Mouse (Mus musculus): ENCODE data around the gene Gpr137. TPM values are rescaled to one million over a fixed set of nuclear protein-coding genes. Genes with fewer than 3 reads are reported as not detected.

Gpr137 gene
- polyA plus RNA-seq, 2 experiments, result 4.4 to 5.5 TPM

DNA sequence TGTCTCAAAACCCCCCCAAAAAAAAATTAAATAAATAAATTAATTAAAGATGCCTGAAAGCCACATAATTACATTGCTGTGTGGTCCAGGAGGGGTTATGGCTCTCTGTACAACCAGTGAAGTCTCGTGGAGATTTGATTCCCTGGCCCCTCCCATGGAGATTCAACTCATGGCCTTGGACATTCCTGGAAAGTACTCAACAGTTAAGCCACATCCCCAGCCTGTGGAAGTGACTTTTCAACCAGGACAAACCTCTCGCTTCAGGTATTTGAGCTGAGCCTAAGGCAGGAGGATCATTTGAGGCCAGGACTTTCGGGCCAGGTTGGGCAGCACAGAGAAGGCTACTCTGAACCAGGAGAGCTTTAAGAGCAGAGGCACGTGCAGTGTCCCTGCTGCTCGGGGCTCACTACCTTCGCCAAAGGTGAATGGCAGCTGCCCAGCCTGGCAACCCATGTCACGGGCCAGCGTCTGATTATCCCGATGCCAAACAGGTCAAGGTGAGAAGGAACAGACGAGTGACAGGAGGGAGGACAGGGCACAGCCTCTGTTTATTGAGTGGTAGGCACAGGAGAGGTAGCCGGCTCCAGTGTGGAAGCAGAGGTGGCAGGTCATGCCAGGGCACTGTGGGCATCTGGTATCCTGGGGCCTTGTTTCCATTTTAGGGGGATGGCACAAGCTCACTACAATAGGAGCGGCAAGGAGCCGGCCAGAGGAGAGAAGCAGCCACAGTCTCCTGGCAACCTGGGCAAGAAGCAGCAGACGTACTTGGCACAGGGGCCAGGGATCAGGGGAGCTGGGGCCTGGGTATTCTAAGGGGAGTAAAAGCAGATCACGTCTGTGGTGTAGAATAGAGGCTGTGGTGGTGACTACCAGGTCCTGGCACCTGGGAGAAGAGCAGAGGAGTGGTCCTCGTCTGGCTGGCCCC is 4.5 kb downstream of the Gpr137 start:
- Histone ChIP-seq H3K9me3 (ENCODE audit: control insufficient read depth, low read length) (no peaks in the 10 kb centered on the region), H3K4me1 (replicated peaks; ENCODE audit: control insufficient read depth in 2 of 2, insufficient read depth in 2 of 2, low read length in 1 of 2) (peaks cover 3 to 5% of the 10 kb centered on the region in 2 experiments), H3K9ac (replicated peaks) (no peak overlapping the region), H3K27ac (no peak overlapping the region), H3K36me3 (replicated peaks; ENCODE audit: control insufficient read depth, insufficient read depth, low read depth) (no peaks in the 10 kb centered on the region), H3K27me3 (ENCODE audit: control insufficient read depth, insufficient read depth, low read length) (peaks cover 32% of the 10 kb centered on the region), H3K4me2 (ENCODE audit: low read depth) (no peak overlapping the region), H3K4me3 (ENCODE audit: insufficient read depth in 1 of 2, low read depth in 2 of 2, low read length in 2 of 2) (no peak overlapping the region)
- ATAC-seq (ENCODE audit: insufficient read depth) (no peak), DNase-seq (ENCODE audit: low read depth in 3 of 3, low spot score in 3 of 3) (no peak)
- TF ChIP-seq CTCF (IDR thresholded peaks at IDR 0.05; ENCODE audit: low read depth), result no peak
- no peak for TF ChIP-seq EP300 (IDR thresholded peaks at IDR 0.05; ENCODE audit: low read depth)
- WGBS (ENCODE audit: insufficient replicate concordance), result 71% methylated on average over 16 of the region's 16 CpGs

DNA sequence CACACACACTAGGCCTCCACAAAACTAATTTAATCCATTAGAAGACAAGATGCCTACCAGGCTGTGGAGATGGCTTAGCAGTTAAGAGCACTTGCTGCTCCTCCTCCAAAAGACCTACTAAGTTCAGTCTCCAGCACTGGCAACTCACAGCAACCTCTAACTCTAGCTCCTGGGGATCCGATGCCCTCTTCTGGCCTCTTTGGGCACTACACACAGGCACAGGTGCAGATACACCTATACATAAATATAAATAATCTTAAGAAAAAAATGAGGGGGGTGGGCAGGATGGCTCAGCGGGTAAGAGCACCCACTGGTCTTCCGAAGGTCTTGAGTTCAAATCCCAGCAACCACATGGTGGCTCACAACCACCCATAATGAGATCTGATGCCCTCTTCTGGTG is 6.0 kb downstream of the Gpr137 start:
- H3K36me3 ChIP-seq (replicated peaks; ENCODE audit: control insufficient read depth, insufficient read depth, low read depth), result no peaks in the 10 kb centered on the region
- peaks cover 47% of the 10 kb centered on the region for H3K27me3 ChIP-seq (ENCODE audit: control insufficient read depth, insufficient read depth, low read length)
- H3K4me3 ChIP-seq (ENCODE audit: insufficient read depth in 1 of 2, low read depth in 2 of 2, low read length in 2 of 2), result no peak overlapping the region
- no peaks in the 10 kb centered on the region for H3K9me3 ChIP-seq (ENCODE audit: control insufficient read depth, low read length)
- 9% methylated on average over 3 of the region's 3 CpGs for WGBS (ENCODE audit: insufficient replicate concordance)
- no peak overlapping the region for H3K4me2 ChIP-seq (ENCODE audit: low read depth)
- peaks cover 3% of the 10 kb centered on the region in 2 experiments; a peak in 2 of 4 replicates for H3K4me1 ChIP-seq (replicated peaks; ENCODE audit: control insufficient read depth in 2 of 2, insufficient read depth in 2 of 2, low read length in 1 of 2)
- H3K9ac ChIP-seq (replicated peaks), result no peak overlapping the region
- TF ChIP-seq CTCF (IDR thresholded peaks at IDR 0.05; ENCODE audit: low read depth), result peak; percentile 75
- no peak for TF ChIP-seq EP300 (IDR thresholded peaks at IDR 0.05; ENCODE audit: low read depth)
- no peak overlapping the region for H3K27ac ChIP-seq
- ATAC-seq (ENCODE audit: insufficient read depth) (no peak), DNase-seq (ENCODE audit: low read depth in 3 of 3, low spot score in 3 of 3) (no peak)

DNA sequence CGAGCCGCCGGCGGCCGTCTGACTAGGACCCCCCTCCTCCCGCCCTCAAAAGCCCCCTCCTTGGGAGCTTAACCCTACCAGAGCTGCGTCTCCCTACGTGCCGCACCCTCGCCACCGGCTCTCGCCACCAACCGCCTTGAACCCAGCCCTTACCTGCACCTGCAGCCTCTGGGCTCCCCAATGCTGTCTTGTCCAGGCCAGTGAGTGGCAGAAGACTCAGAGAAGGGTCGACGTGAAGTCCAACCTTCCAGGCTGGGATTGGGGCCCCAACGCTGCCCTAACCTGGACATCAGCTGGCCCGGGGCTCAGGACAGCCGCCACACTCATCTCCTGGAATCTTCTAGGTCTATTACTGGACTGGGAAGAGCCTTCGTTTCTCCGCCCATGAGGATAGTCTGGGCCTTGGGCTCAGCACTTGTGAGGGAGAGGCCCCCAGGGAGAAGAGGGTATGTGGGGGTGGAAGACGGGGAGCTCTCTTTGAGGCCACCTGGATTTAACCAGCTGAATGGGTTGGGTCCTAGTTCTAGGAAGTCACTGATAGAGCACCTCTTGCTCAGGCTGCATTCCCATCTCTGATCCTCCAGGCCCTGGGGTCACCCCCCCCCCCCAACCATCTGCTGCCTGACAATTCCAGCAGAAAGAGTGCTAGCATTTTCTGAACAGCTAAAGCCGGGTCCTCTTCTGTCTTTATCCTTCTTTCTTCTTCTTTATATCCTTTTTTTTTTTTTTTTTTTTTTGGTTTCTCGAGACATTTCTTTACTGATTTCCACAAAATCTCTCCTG is 7.9 kb downstream of the Gpr137 start, which contains the start of gene Kcnk4:
Gene Kcnk4 (minus strand): TSS at position 321 of the 783 bp plus-strand sequence.
- DNase-seq (ENCODE audit: low read depth in 3 of 3, low spot score in 3 of 3), result no peak
- Histone ChIP-seq H3K27ac (no peak within 1 kb of the TSS), H3K4me1 (replicated peaks; ENCODE audit: control insufficient read depth in 2 of 2, insufficient read depth in 2 of 2, low read length in 1 of 2) (no peaks in the 10 kb centered on the region), H3K9me3 (ENCODE audit: control insufficient read depth, low read length) (no peaks in the 10 kb centered on the region), H3K9ac (replicated peaks) (no peak within 1 kb of the TSS), H3K36me3 (replicated peaks; ENCODE audit: control insufficient read depth, insufficient read depth, low read depth) (no peaks in the 10 kb centered on the region), H3K4me3 (ENCODE audit: insufficient read depth in 1 of 2, low read depth in 2 of 2, low read length in 2 of 2) (0 out of 4 replicates have a peak within 1 kb of the TSS, but pooled peaks of 1 of the 2 experiments have one; percentile 12), H3K27me3 (ENCODE audit: control insufficient read depth, insufficient read depth, low read length) (peaks cover 61% of the 10 kb centered on the region), H3K4me2 (ENCODE audit: low read depth) (peak within 1 kb of the TSS; percentile 18)
- TF ChIP-seq CTCF (IDR thresholded peaks at IDR 0.05; ENCODE audit: low read depth) (no peak), EP300 (IDR thresholded peaks at IDR 0.05; ENCODE audit: low read depth) (no peak)
- WGBS (ENCODE audit: insufficient replicate concordance), result 12% methylated on average over 23 of the region's 23 CpGs
- ATAC-seq (ENCODE audit: insufficient read depth), result no peak

DNA sequence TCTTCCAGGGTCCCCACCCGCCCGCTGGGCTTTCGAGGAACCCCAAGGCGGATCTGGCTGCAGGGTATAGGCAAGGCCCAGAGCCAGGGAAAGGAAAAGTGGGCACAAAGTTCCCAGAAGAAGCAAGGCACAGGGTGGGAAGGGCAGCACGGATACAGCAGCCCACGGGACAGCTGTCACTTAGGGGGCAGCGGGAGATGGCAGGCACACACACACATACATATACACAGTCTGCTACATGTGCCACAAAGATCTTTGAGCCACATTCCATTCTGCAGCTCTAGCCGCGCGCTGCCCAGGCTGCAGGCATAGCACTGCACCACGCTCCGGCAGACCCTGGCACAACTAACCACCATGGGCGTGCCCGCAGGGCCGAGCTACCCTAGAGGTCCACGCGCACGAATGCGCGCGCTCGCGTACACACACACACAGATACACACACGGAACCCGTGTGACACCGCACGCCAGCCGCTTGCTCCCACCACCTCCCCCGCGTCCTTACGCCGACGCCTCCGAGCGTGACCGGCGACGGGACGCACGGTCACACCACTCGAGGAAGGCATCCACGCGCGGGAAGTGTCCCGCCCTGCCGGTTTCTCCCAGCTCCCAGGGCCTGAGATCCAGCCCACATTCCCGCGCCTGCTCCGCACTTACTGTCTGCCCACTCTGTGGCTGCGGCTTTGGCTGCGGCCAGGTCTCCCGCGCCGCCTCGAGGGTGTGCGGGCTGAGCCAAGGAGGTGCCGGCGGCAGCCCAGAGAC is 8.7 kb downstream of the Gpr137 start:
- Histone ChIP-seq H3K4me3 (ENCODE audit: insufficient read depth in 1 of 2, low read depth in 2 of 2, low read length in 2 of 2) (0 out of 4 replicates have a peak overlapping the region, but pooled peaks of 1 of the 2 experiments have one; percentile 12), H3K36me3 (replicated peaks; ENCODE audit: control insufficient read depth, insufficient read depth, low read depth) (no peaks in the 10 kb centered on the region), H3K27me3 (ENCODE audit: control insufficient read depth, insufficient read depth, low read length) (peaks cover 68% of the 10 kb centered on the region), H3K4me1 (replicated peaks; ENCODE audit: control insufficient read depth in 2 of 2, insufficient read depth in 2 of 2, low read length in 1 of 2) (no peaks in the 10 kb centered on the region), H3K9me3 (ENCODE audit: control insufficient read depth, low read length) (no peaks in the 10 kb centered on the region), H3K27ac (no peak overlapping the region), H3K4me2 (ENCODE audit: low read depth) (peak overlapping the region; percentile 18), H3K9ac (replicated peaks) (no peak overlapping the region)
- DNase-seq (ENCODE audit: low read depth in 3 of 3, low spot score in 3 of 3) (no peak), ATAC-seq (ENCODE audit: insufficient read depth) (no peak)
- TF ChIP-seq CTCF (IDR thresholded peaks at IDR 0.05; ENCODE audit: low read depth) (no peak), EP300 (IDR thresholded peaks at IDR 0.05; ENCODE audit: low read depth) (no peak)
- WGBS (ENCODE audit: insufficient replicate concordance), result 8% methylated on average over 58 of the region's 58 CpGs

Measured in liver, embryonic 14.5 days (tissue).